Mouse (Mus musculus) cerebellum, adult 2 months (tissue): Measurements from ENCODE around the gene Rtl5.

Experiments
- CTCF ChIP-seq: fragments of 200-500 bp; IDR thresholded peaks from 2 replicates; pipeline ENCODE4 v1.5.1; 2011; ENCODE audit warnings: low read depth, mild to moderate bottlenecking, control low read depth, low read length, moderate library complexity, borderline replicate concordance; ENCODE audit not compliant: insufficient read depth
- POLR2A ChIP-seq: fragments of 200-500 bp; IDR thresholded peaks from 2 replicates; pipeline ENCODE4 v1.6.1; 2011; ENCODE audit warnings: low read length, control low read depth, borderline replicate concordance; ENCODE audit not compliant: insufficient read depth

GRCm38 (mm10) chrX:102065213-102065775 lies 5.8 kb downstream of the Rtl5 start:
- TF ChIP-seq POLR2A (no peak), CTCF (no peak)
